25 mouse cellular contexts compared by ENCODE assay signal in the genomic region with DNA sequence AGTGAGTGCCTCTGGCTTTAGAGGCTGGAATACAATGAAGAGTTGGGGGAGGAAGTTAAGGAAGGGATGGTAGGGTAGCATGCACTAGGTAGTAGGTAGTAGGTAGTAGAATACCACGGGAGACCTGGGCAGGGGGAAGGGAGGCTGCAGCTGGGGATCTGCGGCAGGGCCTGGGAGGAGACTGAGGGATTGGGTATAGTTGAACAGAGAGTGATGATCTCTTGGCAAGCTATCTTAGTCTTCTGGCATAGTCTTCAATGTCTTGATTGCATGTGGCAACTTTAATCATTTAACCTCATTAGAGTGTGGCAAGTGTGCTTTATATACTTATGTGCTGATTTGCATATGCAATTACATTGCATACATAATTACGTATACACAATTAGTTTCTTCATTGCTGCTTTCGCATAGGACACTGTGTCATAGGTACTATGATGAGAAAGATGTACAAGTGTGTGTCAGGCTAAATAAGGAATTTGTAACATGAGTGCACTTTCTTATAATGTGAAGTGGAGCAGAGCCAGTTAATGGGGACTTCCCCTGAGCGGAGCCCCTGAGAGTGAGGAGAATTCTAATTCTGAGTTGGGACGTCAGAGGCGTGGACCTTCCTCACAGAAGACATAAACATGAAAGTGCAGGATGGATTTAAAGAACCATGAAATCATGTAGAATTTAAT. TPM values are rescaled to one million over a fixed set of nuclear protein-coding genes. Genes with fewer than 3 reads are reported as not detected.
DNase-seq lines count a peak whose midpoint lies in the region; ATAC-seq and TF ChIP-seq lines count a peak whose summit lies in the region.
"Had no signal": no experiment of that assay in that cellular context is flagged by ENCODE, and none has a peak within 500 bp of the region (broad histone marks: within the 10 kb centered on the region; RNA-seq: fewer than 3 reads in every experiment).

No protein-coding gene starts in this region.

- DNase-seq in forebrain, embryonic 11.5 days (ENCODE audit: low spot score): no peak
- DNase-seq in forebrain, embryonic 10.5 days (ENCODE audit: extremely low spot score, low spot score): no peak
- DNase-seq in lung, embryonic 14.5 days: peak; percentile 33
- DNase-seq in lung, adult 18-20 months: no peak
- DNase-seq in forebrain, embryonic 14.5 days (ENCODE audit: low spot score): peak; percentile 67
- DNase-seq in kidney, postnatal 36 days: no peak
- no peak for DNase-seq in kidney, adult 8-10 months
- DNase-seq: adrenal gland, postnatal 36 days; cerebellum, adult 2 months; cerebellum, postnatal 36 days; gastrocnemius, postnatal 10 days; heart, adult 18-20 months; kidney, postnatal 10 days; layer of hippocampus, postnatal 36 days; liver, embryonic 13.5 days; thymus, adult 2 months had no signal

- no peak overlapping the region for H3K27ac ChIP-seq in forebrain, embryonic 11.5 days (ENCODE audit: low read depth, low read length)
- H3K27ac ChIP-seq in forebrain, embryonic 10.5 days: no peak overlapping the region
- H3K27ac ChIP-seq in lung, embryonic 14.5 days (ENCODE audit: low read depth): no peak overlapping the region
- no peak overlapping the region for H3K27ac ChIP-seq in forebrain, embryonic 14.5 days (ENCODE audit: low read depth, low read length)
- no peak overlapping the region for H3K27ac ChIP-seq in midbrain, embryonic 16.5 days (ENCODE audit: low read length)
- H3K27ac ChIP-seq: layer of hippocampus, adult 2 months; limb, embryonic 13.5 days; liver, embryonic 13.5 days; macrophage; neural tube, embryonic 12.5 days; stomach, embryonic 15.5 days had no signal

- ATAC-seq in forebrain, embryonic 11.5 days (replicated peaks; ENCODE audit: low FRiP score): peak; percentile 28
- peak; percentile 21; the same call in 1 of the 2 replicates for ATAC-seq in lung, embryonic 14.5 days (ENCODE audit: insufficient read depth)
- peak; percentile 53 for ATAC-seq in forebrain, embryonic 14.5 days
- ATAC-seq in midbrain, embryonic 16.5 days: 0 out of 2 replicates have a peak, but pooled peaks have one; percentile 25
- ATAC-seq: CD4-positive, CD25-positive, alpha-beta regulatory T cell, adult 4 months; intestine, postnatal 0 days had no signal

- H3K4me1 ChIP-seq in forebrain, embryonic 11.5 days (replicated peaks; ENCODE audit: control insufficient read depth, insufficient read depth, low read length): 0 out of 2 replicates have a peak, but pooled peaks cover under 1% of the 10 kb centered on the region
- peaks cover 13% of the 10 kb centered on the region for H3K4me1 ChIP-seq in forebrain, embryonic 10.5 days
- peaks cover 4% of the 10 kb centered on the region; the same call in 1 of the 2 replicates for H3K4me1 ChIP-seq in lung, embryonic 14.5 days (ENCODE audit: insufficient read depth)
- peaks cover 9% of the 10 kb centered on the region for H3K4me1 ChIP-seq in forebrain, embryonic 14.5 days (ENCODE audit: control insufficient read depth, insufficient read depth, low read length)
- H3K4me1 ChIP-seq in midbrain, embryonic 16.5 days (ENCODE audit: control insufficient read depth, insufficient read depth, low read length): no peaks in the 10 kb centered on the region

- no peak overlapping the region for H3K4me2 ChIP-seq in forebrain, embryonic 11.5 days (ENCODE audit: low read depth, low read length, severe bottlenecking)
- no peak overlapping the region for H3K4me2 ChIP-seq in lung, embryonic 14.5 days
- H3K4me2 ChIP-seq in forebrain, embryonic 14.5 days (ENCODE audit: low read length): 0 out of 2 replicates have a peak overlapping the region, but pooled peaks have one; percentile 24
- H3K4me2 ChIP-seq in midbrain, embryonic 16.5 days (ENCODE audit: low read length): no peak overlapping the region
- H3K4me2 ChIP-seq: limb, embryonic 13.5 days; liver, embryonic 13.5 days; neural tube, embryonic 12.5 days; stomach, embryonic 15.5 days had no signal

- H3K36me3 ChIP-seq in forebrain, embryonic 11.5 days (ENCODE audit: control insufficient read depth, insufficient read depth, low read length): no peaks in the 10 kb centered on the region
- peaks cover 12% of the 10 kb centered on the region for H3K36me3 ChIP-seq in forebrain, embryonic 10.5 days (replicated peaks)
- peaks cover 15% of the 10 kb centered on the region; the same call in 1 of the 2 replicates for H3K36me3 ChIP-seq in lung, embryonic 14.5 days (ENCODE audit: insufficient read depth)
- H3K36me3 ChIP-seq in forebrain, embryonic 14.5 days (ENCODE audit: control insufficient read depth, insufficient read depth, low read length): no peaks in the 10 kb centered on the region
- H3K36me3 ChIP-seq in midbrain, embryonic 16.5 days (ENCODE audit: control insufficient read depth, insufficient read depth, low read length): no peaks in the 10 kb centered on the region
- H3K36me3 ChIP-seq: neural tube, embryonic 12.5 days; stomach, embryonic 15.5 days had no signal

- 62% methylated on average over 7 of the region's 7 CpGs for WGBS in forebrain, embryonic 11.5 days
- 71% methylated on average over 7 of the region's 7 CpGs for WGBS in forebrain, embryonic 10.5 days
- WGBS in lung, embryonic 14.5 days: 57% methylated on average over 7 of the region's 7 CpGs
- WGBS in forebrain, embryonic 14.5 days: 15% methylated on average over 7 of the region's 7 CpGs
- 52% methylated on average over 7 of the region's 7 CpGs for WGBS in midbrain, embryonic 16.5 days

- H3K9me3 ChIP-seq in forebrain, embryonic 11.5 days (ENCODE audit: control insufficient read depth, low read length): no peaks in the 10 kb centered on the region
- H3K9me3 ChIP-seq in forebrain, embryonic 10.5 days: no peaks in the 10 kb centered on the region
- H3K9me3 ChIP-seq in lung, embryonic 14.5 days (ENCODE audit: low read depth, low read length): no peaks in the 10 kb centered on the region
- no peaks in the 10 kb centered on the region for H3K9me3 ChIP-seq in forebrain, embryonic 14.5 days (replicated peaks; ENCODE audit: control insufficient read depth, low read length)
- H3K9me3 ChIP-seq in midbrain, embryonic 16.5 days (replicated peaks; ENCODE audit: control insufficient read depth, low read length, poor library complexity, severe bottlenecking): no peaks in the 10 kb centered on the region
- H3K9me3 ChIP-seq: G1E; limb, embryonic 13.5 days; liver, embryonic 13.5 days; neural tube, embryonic 12.5 days; stomach, embryonic 15.5 days had no signal

- no peak overlapping the region for H3K9ac ChIP-seq in forebrain, embryonic 11.5 days (ENCODE audit: low read length)
- no peak overlapping the region for H3K9ac ChIP-seq in lung, embryonic 14.5 days
- no peak overlapping the region for H3K9ac ChIP-seq in forebrain, embryonic 14.5 days (ENCODE audit: low read length)
- no peak overlapping the region for H3K9ac ChIP-seq in midbrain, embryonic 16.5 days (ENCODE audit: low read depth, low read length)
- H3K9ac ChIP-seq: limb, embryonic 13.5 days; liver, embryonic 13.5 days; neural tube, embryonic 12.5 days; stomach, embryonic 15.5 days had no signal

- no peak for TF ChIP-seq CTCF in lung, embryonic 14.5 days (IDR thresholded peaks at IDR 0.05; ENCODE audit: low read depth)

- H3K4me3 ChIP-seq in forebrain, embryonic 11.5 days (ENCODE audit: low read depth, low read length): no peak overlapping the region
- H3K4me3 ChIP-seq in forebrain, embryonic 10.5 days: no peak overlapping the region
- no peak overlapping the region for H3K4me3 ChIP-seq in lung, embryonic 14.5 days (ENCODE audit: low read depth, low read length)
- H3K4me3 ChIP-seq in forebrain, embryonic 14.5 days (ENCODE audit: low read depth, low read length): no peak overlapping the region
- no peak overlapping the region for H3K4me3 ChIP-seq in midbrain, embryonic 16.5 days (ENCODE audit: low read depth, low read length)
- H3K4me3 ChIP-seq: layer of hippocampus, adult 2 months; limb, embryonic 13.5 days; liver, embryonic 13.5 days; neural tube, embryonic 12.5 days; stomach, embryonic 15.5 days had no signal

- H3K27me3 ChIP-seq in forebrain, embryonic 11.5 days (ENCODE audit: control insufficient read depth, insufficient read depth, low read length): no peaks in the 10 kb centered on the region
- no peaks in the 10 kb centered on the region for H3K27me3 ChIP-seq in forebrain, embryonic 10.5 days (ENCODE audit: poor library complexity, severe bottlenecking)
- no peaks in the 10 kb centered on the region for H3K27me3 ChIP-seq in lung, embryonic 14.5 days (ENCODE audit: insufficient read depth, low read length)
- no peaks in the 10 kb centered on the region for H3K27me3 ChIP-seq in forebrain, embryonic 14.5 days (replicated peaks; ENCODE audit: control insufficient read depth, insufficient read depth, low read length)
- H3K27me3 ChIP-seq in midbrain, embryonic 16.5 days (ENCODE audit: control insufficient read depth, insufficient read depth, low read depth, low read length): no peaks in the 10 kb centered on the region
- H3K27me3 ChIP-seq: limb, embryonic 13.5 days; liver, embryonic 13.5 days; neural tube, embryonic 12.5 days; stomach, embryonic 15.5 days had no signal

RNA-seq across cellular contexts. Expression of a gene that starts 8.3 kb away (rescaled TPM):
- polyA plus RNA-seq in forebrain, embryonic 11.5 days (2014; fragmentation: Nextera tagmentation; extraction: Ambion mirVana): 32.9 and 33.7 TPM in 2 replicates
- 19.1 and 22.9 TPM in 2 replicates for polyA plus RNA-seq in forebrain, embryonic 10.5 days (2016; fragmentation: Nextera tagmentation; extraction: Ambion mirVana)
- polyA plus RNA-seq in lung, embryonic 14.5 days (2014; fragmentation: Nextera tagmentation; extraction: Ambion mirVana): 44.0 and 48.7 TPM in 2 replicates
- 55.2 and 60.3 TPM in 2 replicates for polyA plus RNA-seq in forebrain, embryonic 14.5 days (2014; fragmentation: Nextera tagmentation; extraction: Ambion mirVana)
- 51.5 and 69.7 TPM in 2 replicates for polyA plus RNA-seq in midbrain, embryonic 16.5 days (2015; fragmentation: Nextera tagmentation; extraction: Ambion mirVana)

Comparison
In these comparisons a context has a peak if more than half of its experiments do, and no peak if none do; other contexts are left out.
1. DNase-seq: peak in lung, embryonic 14.5 days (single experiment) and forebrain, embryonic 14.5 days (single experiment); none in forebrain, embryonic 11.5 days (single experiment), forebrain, embryonic 10.5 days (single experiment), lung, adult 18-20 months (0 of 2), kidney, postnatal 36 days (0 of 2) and kidney, adult 8-10 months (0 of 2).
2. Peak in every context shown above with its lines, with median percentiles within 50 percentile points of each other: ATAC-seq.